Mouse (Mus musculus): ENCODE results near the gene Prss57. TPM values are rescaled to one million over a fixed set of nuclear protein-coding genes. Genes with fewer than 3 reads are reported as not detected.
A peak's percentile ranks its signal among the peaks of the same experiment; 100 is the strongest.

Prss57 gene
- total RNA-seq, 2 experiments from 2014 or later: 0.61 to 0.89 TPM

- DNase-seq (ENCODE audit: low spot score in 2 of 2): no peak
Measured at GRCm38 (mm10) chr10:79781956-79782355, 8.8 kb downstream of the Prss57 start.

GRCm38 (mm10) chr10:79781139-79781538 lies 9.6 kb downstream of the Prss57 start:
- DNase-seq (ENCODE audit: low spot score in 2 of 2): no peak

GRCm38 (mm10) chr10:79780664-79781015 lies 10.1 kb downstream of the Prss57 start:
- DNase-seq (ENCODE audit: low spot score in 2 of 2): no peak

DNA sequence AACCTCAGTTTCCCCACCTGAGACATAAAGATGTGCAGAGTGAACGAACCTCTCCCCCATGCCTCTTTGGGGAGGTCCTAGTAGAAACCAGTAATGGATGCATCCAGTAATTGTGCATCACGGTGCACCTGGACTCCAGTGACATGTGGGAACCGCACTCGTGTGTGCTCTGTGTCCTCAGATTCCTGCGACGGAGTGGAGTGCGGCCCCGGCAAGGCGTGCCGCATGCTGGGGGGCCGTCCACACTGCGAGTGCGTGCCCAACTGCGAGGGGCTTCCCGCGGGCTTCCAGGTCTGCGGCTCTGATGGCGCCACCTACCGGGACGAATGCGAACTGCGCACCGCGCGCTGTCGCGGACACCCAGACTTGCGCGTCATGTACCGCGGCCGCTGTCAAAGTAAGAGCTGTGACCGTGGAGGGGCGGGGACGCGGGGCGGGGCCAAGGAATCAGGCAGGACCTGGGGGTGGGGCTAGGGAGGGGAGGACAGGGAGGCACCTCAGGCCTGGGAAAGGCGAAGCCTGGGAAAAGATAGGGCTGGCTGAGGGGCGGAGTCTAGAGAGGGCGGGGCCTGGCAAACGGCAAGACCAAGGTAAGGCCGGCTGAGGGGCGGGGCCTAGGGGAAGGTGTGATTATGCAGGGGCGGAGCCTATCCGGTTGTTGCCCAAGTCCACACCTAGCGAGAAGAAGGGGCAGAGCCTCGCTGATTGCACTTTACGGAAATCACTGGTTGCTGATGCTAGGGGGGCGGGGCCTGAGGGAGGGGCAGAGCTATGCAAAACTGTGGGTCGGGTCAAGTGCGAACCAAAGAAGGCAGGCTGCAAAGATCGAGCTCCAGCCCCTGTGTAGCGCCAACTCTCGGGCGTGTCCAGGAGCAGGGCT lies 10.7 kb downstream of the Prss57 start:
- peak; percentile 94 to 98 for DNase-seq (ENCODE audit: low spot score in 2 of 2)

GRCm38 (mm10) chr10:79779193-79779592 lies 11.6 kb downstream of the Prss57 start:
- DNase-seq (ENCODE audit: low spot score in 2 of 2): no peak

- DNase-seq (ENCODE audit: low spot score in 2 of 2): no peak
Measured at GRCm38 (mm10) chr10:79778006-79778405, 12.8 kb downstream of the Prss57 start.

DNA sequence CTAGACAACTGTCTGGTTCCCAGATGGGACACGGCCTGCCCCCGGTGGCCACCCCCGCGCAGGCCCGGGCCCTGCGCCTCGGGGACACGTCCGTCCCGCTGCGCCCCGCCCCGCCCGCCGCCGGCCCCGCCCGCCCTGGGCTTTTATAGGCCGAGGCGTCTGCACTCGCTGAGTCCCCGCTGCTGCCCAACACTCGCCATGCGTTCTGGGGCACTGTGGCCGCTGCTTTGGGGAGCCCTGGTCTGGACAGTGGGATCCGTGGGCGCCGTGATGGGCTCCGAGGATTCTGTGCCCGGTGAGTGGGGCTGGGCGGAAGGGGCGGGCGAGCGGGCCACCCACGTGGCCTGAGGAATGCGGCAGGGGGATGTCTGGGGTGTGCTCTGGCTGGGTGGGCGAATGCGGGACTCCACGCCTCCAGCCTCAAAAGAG lies 13.6 kb downstream of the Prss57 start, which contains the start of gene Fstl3:
TSS of gene Fstl3 (plus strand) at position 170 of the 429 bp plus-strand sequence.
- DNase-seq (ENCODE audit: low spot score in 2 of 2): no peak

DNA sequence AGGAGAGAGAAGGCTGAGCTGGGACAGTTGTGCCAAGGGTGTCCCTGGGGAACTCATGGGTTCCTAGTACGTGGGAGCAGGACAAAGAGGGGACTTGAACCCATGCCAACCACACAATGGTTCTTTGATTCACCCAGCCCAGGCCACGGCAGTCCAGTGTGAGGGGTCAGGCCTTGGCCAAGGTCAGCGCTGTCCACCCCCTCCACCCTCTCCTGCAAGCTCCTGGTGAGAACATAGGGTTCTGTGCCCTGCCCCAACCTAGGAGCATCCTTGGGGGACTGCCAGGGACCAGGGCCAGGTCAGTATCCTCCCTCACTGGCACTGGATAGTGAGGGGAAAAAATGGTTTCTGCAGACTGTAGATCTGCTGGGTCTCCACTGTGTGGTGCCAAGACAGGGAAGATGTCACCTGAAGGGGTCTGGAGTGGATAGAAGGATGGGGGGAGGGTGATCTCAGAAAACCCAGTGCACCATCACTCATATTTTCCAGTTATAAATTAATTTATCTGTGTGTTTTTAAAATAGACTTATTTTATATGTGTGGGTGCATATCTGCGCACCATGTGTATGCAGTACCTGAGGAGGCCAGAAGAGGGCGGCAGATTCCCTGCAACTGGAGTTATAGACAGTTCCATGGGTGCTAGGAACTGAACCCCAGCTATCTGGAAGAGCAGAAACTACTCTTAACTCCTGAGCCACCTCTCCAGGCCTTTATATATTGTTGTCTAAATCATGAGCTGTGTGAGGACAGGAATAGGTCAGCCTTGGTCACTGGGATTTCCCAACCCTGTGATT lies 16.1 kb downstream of the Prss57 start:
- DNase-seq (ENCODE audit: low spot score in 2 of 2): no peak

GRCm38 (mm10) chr10:79773208-79773607 lies 17.6 kb downstream of the Prss57 start:
- DNase-seq (ENCODE audit: low spot score in 2 of 2): no peak

DNA sequence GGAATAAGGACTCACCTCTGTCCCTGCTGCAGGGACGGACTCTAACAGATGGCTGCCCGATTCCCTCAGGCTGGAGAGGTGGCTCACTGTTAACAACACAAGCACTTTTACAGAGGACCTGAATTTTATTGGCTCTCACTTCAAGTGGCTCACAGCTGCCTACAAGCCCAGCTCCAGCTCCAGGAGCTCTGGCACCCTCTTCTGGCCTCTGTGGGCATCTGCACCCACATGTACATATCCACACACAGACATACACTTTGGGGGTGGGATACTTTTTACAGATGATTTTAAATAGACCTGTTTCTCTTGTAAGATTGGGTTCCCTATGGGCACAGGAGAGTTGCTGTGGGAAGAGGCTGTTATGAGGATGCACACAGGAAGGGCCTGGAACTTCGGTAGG lies 18.4 kb downstream of the Prss57 start:
- no peak for DNase-seq (ENCODE audit: low spot score in 2 of 2)

DNA sequence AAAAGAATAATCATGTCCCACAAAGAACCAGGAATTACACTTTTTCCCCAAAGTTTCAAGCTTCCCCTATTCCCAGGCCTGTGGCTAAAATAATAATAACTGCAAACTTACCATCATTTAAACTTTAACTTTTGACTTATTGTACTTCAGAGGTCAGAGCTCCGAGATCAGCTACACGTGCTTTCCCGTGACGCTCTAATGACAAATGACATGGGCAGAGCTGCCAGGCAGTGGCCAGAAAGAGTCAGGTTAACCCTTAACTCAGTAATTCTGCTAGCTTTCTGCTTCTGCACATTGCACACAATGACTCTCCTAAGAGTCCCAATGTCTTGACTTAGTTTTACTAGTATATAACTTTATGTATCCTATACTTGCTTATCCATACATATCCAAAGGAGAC lies 21.4 kb downstream of the Prss57 start:
- no peak for DNase-seq (ENCODE audit: low spot score in 2 of 2)

- peak; percentile 57 to 86 for DNase-seq (ENCODE audit: low spot score in 2 of 2)
Measured at GRCm38 (mm10) chr10:79768400-79768799, 22.4 kb downstream of the Prss57 start.

DNA sequence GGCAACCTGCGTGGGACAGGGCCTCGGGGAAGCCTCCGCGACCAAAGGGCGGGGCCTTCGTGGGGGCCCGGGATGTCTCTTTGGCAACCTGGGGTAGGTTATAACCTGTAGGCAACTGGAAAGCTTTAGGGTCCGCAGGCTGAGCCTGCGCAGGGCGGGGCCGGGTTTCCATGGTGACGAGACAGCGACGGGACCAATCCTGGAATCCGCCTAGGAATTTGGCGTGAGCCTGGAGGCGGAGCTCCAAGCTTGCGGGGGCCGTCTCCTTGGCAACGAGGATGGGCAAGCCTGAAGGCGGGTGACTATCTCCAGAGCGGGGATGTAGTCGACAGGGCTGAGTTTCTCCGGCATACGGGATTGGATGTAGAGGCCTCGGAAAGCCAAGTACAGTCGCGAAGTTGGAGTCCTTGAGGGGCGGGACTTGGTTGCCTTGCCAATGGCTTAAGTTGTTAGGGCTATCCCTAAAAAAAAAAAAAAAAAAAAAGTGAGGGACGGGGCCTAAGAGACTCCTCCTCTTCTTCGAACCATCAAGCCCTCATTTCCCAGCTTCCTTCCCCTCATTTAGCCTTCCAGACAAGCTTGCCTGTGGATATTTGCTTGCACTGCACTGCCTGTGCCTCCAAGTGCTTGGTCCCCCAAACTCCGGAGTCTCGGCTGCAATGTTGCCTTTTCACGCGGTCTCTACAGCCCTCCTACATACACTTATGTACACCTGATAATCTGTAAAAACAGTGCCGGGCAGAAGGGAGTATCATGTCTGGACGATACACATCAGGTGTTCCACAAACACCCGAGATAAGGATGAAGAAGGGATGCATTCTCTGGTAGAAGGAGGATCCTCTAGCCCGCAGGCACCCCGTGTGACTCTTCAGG lies 23.2 kb downstream of the Prss57 start:
- peak; percentile 96 to 98 for DNase-seq (ENCODE audit: low spot score in 2 of 2)

GRCm38 (mm10) chr10:79766508-79767325 lies 24.0 kb downstream of the Prss57 start, which contains the start of gene Rnf126:
Rnf126 (minus strand) TSS chr10:79766952.
- DNase-seq (ENCODE audit: low spot score in 2 of 2): peak; percentile 98 to 99

- DNase-seq (ENCODE audit: low spot score in 2 of 2): no peak
Measured at GRCm38 (mm10) chr10:79766001-79766507, 24.7 kb downstream of the Prss57 start.

DNA sequence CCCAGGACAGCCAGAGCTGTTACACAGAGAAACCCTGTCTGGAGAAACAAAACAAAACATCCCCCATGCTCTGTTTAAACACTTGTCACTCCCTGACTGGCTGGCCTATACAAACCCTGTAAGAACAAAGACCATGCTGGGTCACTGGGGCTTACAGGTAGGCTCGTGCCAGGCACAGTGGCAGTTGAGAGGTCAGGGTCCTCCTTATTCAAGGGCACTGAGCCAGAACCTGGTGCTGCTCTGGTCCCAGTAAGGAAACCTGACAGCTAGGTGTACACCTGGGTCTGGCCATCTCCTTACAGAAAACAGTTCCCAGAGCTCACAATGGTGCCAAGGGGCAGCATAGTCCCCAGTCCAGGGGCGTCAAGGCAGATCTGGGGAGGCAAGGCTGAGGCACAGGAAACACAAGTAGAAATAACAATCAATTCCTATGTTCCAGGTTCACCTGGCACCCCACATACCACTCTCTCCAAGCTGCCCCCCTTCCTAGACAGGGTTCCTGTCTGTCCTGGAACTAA lies 25.5 kb downstream of the Prss57 start:
- no peak for DNase-seq (ENCODE audit: low spot score in 2 of 2)

- DNase-seq (ENCODE audit: low spot score in 2 of 2): no peak
Measured at GRCm38 (mm10) chr10:79764234-79764633, 26.5 kb downstream of the Prss57 start.

DNA sequence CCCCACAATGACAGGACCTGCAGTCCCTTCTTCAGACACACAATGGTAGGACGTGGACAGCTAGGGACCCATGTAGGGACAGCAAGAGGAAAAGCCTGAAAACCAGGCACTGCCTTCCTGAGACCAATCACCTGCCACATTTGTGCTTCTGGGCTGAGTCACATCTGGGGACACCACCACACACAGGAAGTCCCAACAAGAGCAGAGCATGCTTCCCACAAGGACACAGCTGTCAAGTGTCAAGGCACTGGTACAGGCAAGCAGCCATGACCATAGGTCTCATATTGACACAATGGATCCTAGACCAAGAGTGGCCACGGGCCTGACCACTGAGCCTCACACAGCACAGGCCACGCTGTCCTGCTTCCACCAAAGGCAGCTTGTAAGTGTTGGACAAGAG lies 27.9 kb downstream of the Prss57 start:
- no peak for DNase-seq (ENCODE audit: low spot score in 2 of 2)

DNA sequence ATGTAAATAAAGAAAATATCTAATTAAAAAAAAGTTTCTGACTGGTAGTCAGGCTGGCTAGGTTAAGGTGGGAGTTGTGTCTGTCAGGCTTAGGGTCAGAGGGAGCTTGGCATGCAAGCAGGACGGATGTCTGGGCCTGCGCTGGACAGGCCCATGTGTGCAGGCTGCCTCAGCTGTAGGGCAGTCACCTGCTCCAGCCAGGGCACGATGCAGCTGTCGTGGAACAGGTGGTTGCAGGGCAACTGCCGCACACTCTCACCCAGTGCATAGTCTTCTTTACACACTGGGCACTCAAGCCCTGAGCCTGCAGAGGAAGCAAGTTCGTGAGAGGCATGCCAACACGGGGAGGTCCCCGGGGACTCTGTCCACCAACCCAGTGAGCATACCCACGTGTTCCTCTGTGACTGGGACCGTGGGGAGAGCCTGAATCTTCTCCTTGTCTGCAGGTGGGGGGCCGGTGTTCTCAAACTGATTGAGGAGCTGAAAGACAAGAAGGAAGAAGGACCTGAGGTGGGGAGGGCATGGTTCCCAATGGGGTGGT lies 30.1 kb downstream of the Prss57 start:
- DNase-seq (ENCODE audit: low spot score in 2 of 2): no peak

Measured in layer of hippocampus, adult 18-20 months (tissue).